Mouse (Mus musculus) megakaryocyte, embryonic 14.5 days (primary cell): ENCODE results near the gene Psmb5.

Experiments used
- FLI1 ChIP-seq: IDR thresholded peaks from 2 replicates; pipeline ENCODE4 v1.6.1; 2012; ENCODE audit warnings: low read length, inconsistent platforms, mixed read lengths
- GATA1 ChIP-seq: IDR thresholded peaks from 3 replicates; pipeline ENCODE4 v1.6.1; 2012; ENCODE audit warnings: mixed read lengths, low read length, inconsistent platforms, borderline replicate concordance

- no peak for TF ChIP-seq GATA1
- TF ChIP-seq FLI1, result no peak
Observed at GRCm38 (mm10) chr14:54603038-54603654, 14.7 kb downstream of the Psmb5 start.
